Mouse (Mus musculus): ENCODE results near the gene Il23a. TPM values are rescaled to one million over a fixed set of nuclear protein-coding genes. Genes with fewer than 3 reads are reported as not detected.
"Not testable (repeated sequence)": the region's sequence is repeated elsewhere in the genome, so short reads cannot be mapped to it uniquely, and the experiment has no call there.

Gene Il23a
- total RNA-seq, 1 experiment = 4.1 TPM

GRCm38 (mm10) chr10:128336597-128336996 lies 38.0 kb upstream of the Il23a start:
- in situ Hi-C loops (cut with MboI; ENCODE audit: low sequenced_read_pairs in 2 of 2, unreplicated experiment in 2 of 2) = no loop called here
- peaks cover 2 to 4% of the 10 kb centered on the region in 2 experiments; a peak in 1 of 4 replicates for H3K4me1 ChIP-seq (ENCODE audit: control insufficient read depth in 2 of 2, insufficient read depth in 2 of 2, low read length in 2 of 2, poor library complexity in 1 of 2)
- DNase-seq (ENCODE audit: low read depth, low spot score) = no peak
- no peak overlapping the region for H3K9ac ChIP-seq (ENCODE audit: insufficient read depth, low read depth, low read length, poor library complexity, severe bottlenecking)
- H3K9me3 ChIP-seq (ENCODE audit: control insufficient read depth, insufficient read depth, low read depth, low read length) = no peaks in the 10 kb centered on the region
- TF ChIP-seq CHD2 (IDR thresholded peaks at IDR 0.05; ENCODE audit: low read depth, low read length) (no peak), ZC3H11A (IDR thresholded peaks at IDR 0.05; ENCODE audit: borderline replicate concordance, low read depth, low read length) (no peak), ZNF384 (IDR thresholded peaks at IDR 0.05; ENCODE audit: low read depth, low read length) (no peak), HCFC1 (IDR thresholded peaks at IDR 0.05; ENCODE audit: borderline replicate concordance, insufficient read depth, low read length) (no peak), MAFK (IDR thresholded peaks at IDR 0.05; ENCODE audit: insufficient read depth, low read depth, low read length) (no peak)
- H3K27ac ChIP-seq (ENCODE audit: insufficient read depth, low read depth, low read length, poor library complexity, severe bottlenecking) = no peak overlapping the region
- H3K4me3 ChIP-seq (ENCODE audit: insufficient read depth in 1 of 2, low read depth in 1 of 2, low read length in 2 of 2, poor library complexity in 1 of 2, severe bottlenecking in 1 of 2) = no peak overlapping the region; a peak in 1 of 4 replicates
- H3K36me3 ChIP-seq (ENCODE audit: control insufficient read depth, insufficient read depth, low read length, poor library complexity, severe bottlenecking) = peaks cover 4% of the 10 kb centered on the region; the same call in 1 of the 2 replicates

- TF ChIP-seq HCFC1 (IDR thresholded peaks at IDR 0.05; ENCODE audit: borderline replicate concordance, insufficient read depth, low read length) (no peak), CHD2 (IDR thresholded peaks at IDR 0.05; ENCODE audit: low read depth, low read length) (no peak), ZC3H11A (IDR thresholded peaks at IDR 0.05; ENCODE audit: borderline replicate concordance, low read depth, low read length) (no peak), MAFK (IDR thresholded peaks at IDR 0.05; ENCODE audit: insufficient read depth, low read depth, low read length) (no peak), ZNF384 (IDR thresholded peaks at IDR 0.05; ENCODE audit: low read depth, low read length) (no peak)
- Histone ChIP-seq H3K27ac (ENCODE audit: insufficient read depth, low read depth, low read length, poor library complexity, severe bottlenecking) (no peak overlapping the region), H3K36me3 (ENCODE audit: control insufficient read depth, insufficient read depth, low read length, poor library complexity, severe bottlenecking) (peaks cover 2% of the 10 kb centered on the region; the same call in 1 of the 2 replicates), H3K9me3 (ENCODE audit: control insufficient read depth, insufficient read depth, low read depth, low read length) (no peaks in the 10 kb centered on the region), H3K4me3 (ENCODE audit: insufficient read depth in 1 of 2, low read depth in 1 of 2, low read length in 2 of 2, poor library complexity in 1 of 2, severe bottlenecking in 1 of 2) (no peak overlapping the region), H3K9ac (ENCODE audit: insufficient read depth, low read depth, low read length, poor library complexity, severe bottlenecking) (no peak overlapping the region), H3K4me1 (ENCODE audit: control insufficient read depth in 2 of 2, insufficient read depth in 2 of 2, low read length in 2 of 2, poor library complexity in 1 of 2) (peaks cover 2 to 4% of the 10 kb centered on the region in 2 experiments; a peak in 1 of 4 replicates)
- in situ Hi-C loops (cut with MboI; ENCODE audit: low sequenced_read_pairs in 2 of 2, unreplicated experiment in 2 of 2) = no loop called here
- no peak for DNase-seq (ENCODE audit: low read depth, low spot score)
These were observed 37.6 kb upstream of the Il23a start for GRCm38 (mm10) chr10:128336195-128336594.

GRCm38 (mm10) chr10:128335582-128335981 lies 37.0 kb upstream of the Il23a start:
- peaks cover 2% of the 10 kb centered on the region; the same call in 1 of the 2 replicates for H3K36me3 ChIP-seq (ENCODE audit: control insufficient read depth, insufficient read depth, low read length, poor library complexity, severe bottlenecking)
- in situ Hi-C loops (cut with MboI; ENCODE audit: low sequenced_read_pairs in 2 of 2, unreplicated experiment in 2 of 2) = no loop called here
- no peak overlapping the region for H3K4me3 ChIP-seq (ENCODE audit: insufficient read depth in 1 of 2, low read depth in 1 of 2, low read length in 2 of 2, poor library complexity in 1 of 2, severe bottlenecking in 1 of 2)

GRCm38 (mm10) chr10:128332358-128333249 lies 34.1 kb upstream of the Il23a start:
- H3K36me3 ChIP-seq (ENCODE audit: control insufficient read depth, insufficient read depth, low read length, poor library complexity, severe bottlenecking); H3K9me3 ChIP-seq (ENCODE audit: control insufficient read depth, insufficient read depth, low read depth, low read length); H3K4me3 ChIP-seq (ENCODE audit: insufficient read depth in 1 of 2, low read depth in 1 of 2, low read length in 2 of 2, poor library complexity in 1 of 2, severe bottlenecking in 1 of 2); in situ Hi-C loops (cut with MboI; ENCODE audit: low sequenced_read_pairs in 2 of 2, unreplicated experiment in 2 of 2); H3K27ac ChIP-seq (ENCODE audit: insufficient read depth, low read depth, low read length, poor library complexity, severe bottlenecking); DNase-seq (ENCODE audit: low read depth, low spot score); H3K4me1 ChIP-seq (ENCODE audit: control insufficient read depth in 2 of 2, insufficient read depth in 2 of 2, low read length in 2 of 2, poor library complexity in 1 of 2); H3K9ac ChIP-seq (ENCODE audit: insufficient read depth, low read depth, low read length, poor library complexity, severe bottlenecking): not testable (repeated sequence)
- TF ChIP-seq MAFK (IDR thresholded peaks at IDR 0.05; ENCODE audit: insufficient read depth, low read depth, low read length) (peak; percentile 64; the same call in 1 of the 2 replicates), ZNF384 (IDR thresholded peaks at IDR 0.05; ENCODE audit: low read depth, low read length) (peak; percentile 60)

More at GRCm38 (mm10) chr10:128335582-128335981, 37.0 kb upstream of the Il23a start:
- no peak for TF ChIP-seq CHD2 (IDR thresholded peaks at IDR 0.05; ENCODE audit: low read depth, low read length)
- no peak for TF ChIP-seq HCFC1 (IDR thresholded peaks at IDR 0.05; ENCODE audit: borderline replicate concordance, insufficient read depth, low read length)
- TF ChIP-seq ZC3H11A (IDR thresholded peaks at IDR 0.05; ENCODE audit: borderline replicate concordance, low read depth, low read length) = no peak
- no peak for TF ChIP-seq MAFK (IDR thresholded peaks at IDR 0.05; ENCODE audit: insufficient read depth, low read depth, low read length)
- no peak for TF ChIP-seq ZNF384 (IDR thresholded peaks at IDR 0.05; ENCODE audit: low read depth, low read length)
- H3K9ac ChIP-seq (ENCODE audit: insufficient read depth, low read depth, low read length, poor library complexity, severe bottlenecking) = no peak overlapping the region
- no peaks in the 10 kb centered on the region for H3K9me3 ChIP-seq (ENCODE audit: control insufficient read depth, insufficient read depth, low read depth, low read length)
- peaks cover 2 to 4% of the 10 kb centered on the region in 2 experiments; a peak in 1 of 4 replicates for H3K4me1 ChIP-seq (ENCODE audit: control insufficient read depth in 2 of 2, insufficient read depth in 2 of 2, low read length in 2 of 2, poor library complexity in 1 of 2)
- H3K27ac ChIP-seq (ENCODE audit: insufficient read depth, low read depth, low read length, poor library complexity, severe bottlenecking) = no peak overlapping the region
- peak; percentile 78 for DNase-seq (ENCODE audit: low read depth, low spot score)
